Mouse (Mus musculus) liver, embryonic 14.5 days (tissue): ENCODE results near the gene Relch.

Experiments
- CTCF ChIP-seq: IDR thresholded peaks from 2 replicates; pipeline ENCODE4 v1.5.1; 2016; ENCODE audit warnings: antibody characterized with exemption, low read depth, control low read depth
- EP300 ChIP-seq: IDR thresholded peaks from 2 replicates; pipeline ENCODE4 v1.6.1; 2016; ENCODE audit warnings: antibody characterized with exemption, low read depth

GRCm38 (mm10) chr1:105758798-105759197 is 95.1 kb downstream of the Relch start:
- TF ChIP-seq CTCF (no peak), EP300 (no peak)
